ENCODE assay signal across 8 mouse cellular contexts in genomic region chr14:122181078-122181814, GRCm38 (mm10). TPM values are rescaled to one million over a fixed set of nuclear protein-coding genes. Genes with fewer than 3 reads are reported as not detected.
DNase-seq lines count a peak whose midpoint lies in the region; ATAC-seq and TF ChIP-seq lines count a peak whose summit lies in the region.

Gene Clybl (plus strand): TSS chr14:122181704.

- TF ChIP-seq CTCF in lung, postnatal 0 days (IDR thresholded peaks at IDR 0.05) = no peak

- H3K4me1 ChIP-seq in lung, postnatal 0 days (ENCODE audit: insufficient read depth, low read depth, low read length) = no peaks in the 10 kb centered on the region

- H3K36me3 ChIP-seq in lung, postnatal 0 days (ENCODE audit: insufficient read depth, low read length) = no peaks in the 10 kb centered on the region

- DNase-seq in MEL-GATA-1-ER (ENCODE audit: extremely low read depth, low read depth) = peak; percentile 90
- peak; percentile 95 for DNase-seq in cerebellum, adult 8-10 months
- peak; percentile 91 for DNase-seq in forelimb bud, embryonic 11.5 days (ENCODE audit: low read depth, low spot score)
- DNase-seq in layer of hippocampus, adult 9-11 months = peak; percentile 92
- DNase-seq in lung, postnatal 0 days (ENCODE audit: low spot score) = peak; percentile 96
- peak; percentile 95 for DNase-seq in ovary, postnatal 14 days (ENCODE audit: low spot score)
- DNase-seq in thymus, postnatal 14 days = peak; percentile 91

- peak; percentile 97 to 98 for ATAC-seq in hematopoietic stem cell, adult 5-6 weeks (replicated peaks in 1 of 2; ENCODE audit: insufficient read depth in 1 of 2, low FRiP score in 2 of 2, low TSS enrichment in 1 of 2, low read depth in 1 of 2, poor library complexity in 2 of 2, severe bottlenecking in 2 of 2)
- peak; percentile 100 for ATAC-seq in lung, postnatal 0 days

- peak within 1 kb of the TSS; percentile 21 for H3K9ac ChIP-seq in lung, postnatal 0 days (replicated peaks; ENCODE audit: low read depth)

- no peak within 1 kb of the TSS for H3K27ac ChIP-seq in lung, postnatal 0 days (ENCODE audit: low read length)

- H3K27me3 ChIP-seq in lung, postnatal 0 days (replicated peaks; ENCODE audit: insufficient read depth, low read length) = no peaks in the 10 kb centered on the region

- H3K4me2 ChIP-seq in lung, postnatal 0 days (replicated peaks; ENCODE audit: low read depth, low read length) = peak within 1 kb of the TSS; percentile 58

- H3K4me3 ChIP-seq in lung, postnatal 0 days (ENCODE audit: low read depth, low read length) = peak within 1 kb of the TSS; percentile 75

- WGBS in lung, postnatal 0 days = 3% methylated on average over 45 of the region's 45 CpGs

- no peak for TF ChIP-seq EP300 in lung, postnatal 0 days (IDR thresholded peaks at IDR 0.05)

- H3K9me3 ChIP-seq in lung, postnatal 0 days (ENCODE audit: low read length) = no peaks in the 10 kb centered on the region

RNA-seq across cellular contexts. Expression of gene Clybl, which starts in this region (rescaled TPM):
- total RNA-seq in hematopoietic stem cell, adult 5-6 weeks (2017) = 6.9 and 9.1 TPM in 2 replicates
- 8.7 and 9.2 TPM in 2 replicates for polyA plus RNA-seq in lung, postnatal 0 days (2015; fragmentation: Nextera tagmentation; extraction: Ambion mirVana)
